Mouse (Mus musculus) spleen, postnatal 10 days (tissue): ENCODE measurements around the gene Dlx3.

Experiments used
- DNase-seq, 2 experiments: peaks; one replicate each; pipeline ENCODE4 v3.0.0; 2021 to 2022; ENCODE audit warnings: low spot score in 2 of 2

Dlx3 gene

DNA sequence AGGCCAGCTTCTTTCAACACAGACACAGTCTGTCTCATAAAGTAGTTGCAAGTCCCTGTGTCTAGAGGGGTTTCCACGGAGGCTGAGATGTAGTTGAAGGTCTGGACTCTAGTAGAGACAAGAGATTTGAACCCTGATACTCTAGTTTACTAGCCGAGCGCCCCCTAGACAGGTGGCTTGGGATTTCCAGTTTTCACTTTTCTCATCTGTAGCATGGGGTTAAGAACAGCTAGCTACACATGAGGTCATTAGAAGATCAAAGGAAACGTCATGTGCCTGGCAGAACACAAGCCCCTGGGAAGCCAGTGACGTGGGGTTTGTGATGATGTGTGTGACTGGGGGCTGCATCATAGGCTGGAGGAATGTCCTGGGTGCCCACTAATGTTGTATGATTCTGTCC lies 37.4 kb downstream of the Dlx3 start:
- no peak for DNase-seq

- no peak for DNase-seq
Measured at GRCm38 (mm10) chr11:95157872-95158271, 38.0 kb downstream of the Dlx3 start.

DNA sequence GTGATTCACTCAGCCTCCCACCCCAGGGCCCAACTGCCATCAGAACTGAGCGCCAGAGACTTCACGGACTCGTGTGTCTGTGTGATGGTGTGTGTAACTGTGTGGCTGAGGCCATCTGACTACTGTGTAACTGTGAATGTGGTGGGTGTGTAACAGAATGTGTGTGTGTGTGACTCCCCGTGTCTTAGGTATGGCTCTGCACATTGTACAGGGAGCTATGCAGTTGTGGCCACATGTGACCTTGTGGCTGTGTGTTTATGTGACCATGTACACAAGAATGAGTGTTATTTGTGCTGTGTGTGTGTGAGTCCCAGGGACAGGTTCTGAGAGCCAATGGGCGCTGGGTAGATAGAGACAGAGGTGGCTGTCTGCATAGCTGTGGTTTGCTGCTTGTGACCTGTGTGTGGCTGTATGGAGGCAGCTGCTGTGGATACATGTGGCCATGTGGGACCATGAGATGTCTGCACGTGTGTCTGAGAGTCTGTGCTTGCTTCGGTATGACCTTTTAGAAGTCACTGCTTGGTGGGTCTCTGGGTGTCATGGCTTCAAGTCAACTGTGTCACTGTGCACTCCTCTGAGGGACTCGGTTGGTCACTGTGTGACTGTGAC lies 39.9 kb downstream of the Dlx3 start:
- DNase-seq: no peak

- peak in 1 of 2 experiments; percentile 45 for DNase-seq
Measured at GRCm38 (mm10) chr11:95160693-95161092, 40.8 kb downstream of the Dlx3 start.

GRCm38 (mm10) chr11:95161708-95162107 lies 41.8 kb downstream of the Dlx3 start:
- DNase-seq: no peak

- no peak for DNase-seq
Measured at GRCm38 (mm10) chr11:95165857-95166256, 45.9 kb downstream of the Dlx3 start.
